Mouse (Mus musculus) adrenal gland, postnatal 25 days (tissue): ENCODE data around the gene 9330182L06Rik. TPM values are rescaled to one million over a fixed set of nuclear protein-coding genes. Genes with fewer than 3 reads are reported as not detected.

Experiments
- microRNA-seq, 2 experiments: library from miRNA; unstranded; fragments of <30 nt; microRNA quantifications; one replicate each; pipeline ENCODE4 v1.2.0; 2021
- total RNA-seq: library from RNA; stranded (reverse); gene quantifications from 2 replicates; pipeline ENCODE4 v1.2.3, GENCODE M21; 2021

The 9330182L06Rik gene
- total RNA-seq, 1 experiment from 2014 or later, result 17.9 TPM

Small RNAs within 50 kb of the gene (microRNA-seq; reads per million reads assigned to microRNA genes)
- 2.4 to 2.8 reads per million in 2 experiments for gene Mir879

Other genes with a start within 250 kb of the 9330182L06Rik start
- gene Tmem243, start 165.4 kb upstream of the 9330182L06Rik start, total RNA-seq, result 43.7 and 52.5 TPM in 2 replicates
- gene Dmtf1, start 104.3 kb upstream of the 9330182L06Rik start, total RNA-seq, result 32.8 and 36.3 TPM in 2 replicates